Mouse (Mus musculus) kidney, embryonic 14.5 days (tissue): ENCODE measurements around the gene Col13a1. TPM values are rescaled to one million over a fixed set of nuclear protein-coding genes. Genes with fewer than 3 reads are reported as not detected.

Experiments
- ATAC-seq: fragments of 200-750 bp; cut with Nextera tagmentation; 2 replicates; pipeline ENCODE4 v1.8.0; 2017; ENCODE audit warnings: moderate number of reproducible peaks, mild to moderate bottlenecking, moderate TSS enrichment, moderate library complexity; ENCODE audit not compliant: low FRiP score, low TSS enrichment
- H3K27ac ChIP-seq: fragments of 300-500 bp; sonication (generic); 2 replicates; pipeline ENCODE4 v1.5.1; 2014; ENCODE audit warnings: low read depth, mild to moderate bottlenecking, low read length, moderate library complexity, mixed read lengths
- H3K27me3 ChIP-seq: fragments of 300-500 bp; sonication (generic); 2 replicates; pipeline ENCODE4 v1.6.1; 2014; ENCODE audit warnings: mild to moderate bottlenecking, low read length; ENCODE audit not compliant: control insufficient read depth, insufficient read depth
- H3K36me3 ChIP-seq: fragments of 300-500 bp; sonication (generic); 2 replicates; pipeline ENCODE4 v1.6.1; 2014; ENCODE audit warnings: low read length, mixed read lengths; ENCODE audit not compliant: control insufficient read depth, insufficient read depth
- H3K4me1 ChIP-seq: fragments of 300-500 bp; sonication (generic); 2 replicates; pipeline ENCODE4 v1.6.1; 2014; ENCODE audit warnings: low read length, mixed read lengths; ENCODE audit not compliant: control insufficient read depth, insufficient read depth
- H3K4me2 ChIP-seq: fragments of 300-500 bp; sonication (generic); replicated peaks from 2 replicates; pipeline ENCODE4 v1.6.1; 2014; ENCODE audit warnings: low read depth, mild to moderate bottlenecking, low read length
- H3K4me3 ChIP-seq: fragments of 300-500 bp; sonication (generic); 2 replicates; pipeline ENCODE4 v1.5.1; 2014; ENCODE audit warnings: mild to moderate bottlenecking, low read length
- H3K9ac ChIP-seq: fragments of 300-500 bp; sonication (generic); 2 replicates; pipeline ENCODE4 v1.6.1; 2014; ENCODE audit warnings: low read depth, mild to moderate bottlenecking, low read length, moderate library complexity
- H3K9me3 ChIP-seq: fragments of 300-500 bp; sonication (generic); 2 replicates; pipeline ENCODE4 v1.6.1; 2016; ENCODE audit warnings: low read length; ENCODE audit not compliant: control insufficient read depth
- WGBS: fragments of 180-500 bp; shearing (Covaris S2); extraction: QIAGEN DNeasy Blood & Tissue Kit; methylation state at CpG from one replicate; pipeline ENCODE4 v1.1.7; 2014; 5-methylcytosine and 5-hydroxymethylcytosine counted together
- polyA plus RNA-seq: library from polyadenylated mRNA; unstranded; fragments of >200 nt; fragmentation: Nextera tagmentation; extraction: Ambion mirVana; gene quantifications from 2 replicates; pipeline ENCODE4 v1.2.1, GENCODE M21; 2014

The Col13a1 gene
- polyA plus RNA-seq, 1 experiment from 2014 or later: 4.7 TPM

- no peak for ATAC-seq
- Histone ChIP-seq H3K36me3 (no peaks in the 10 kb centered on the region), H3K4me3 (no peak overlapping the region), H3K4me2 (no peak overlapping the region), H3K9me3 (no peaks in the 10 kb centered on the region), H3K4me1 (no peaks in the 10 kb centered on the region), H3K9ac (no peak overlapping the region), H3K27me3 (no peaks in the 10 kb centered on the region), H3K27ac (no peak overlapping the region)
- WGBS: 57% methylated on average over 8 of the region's 8 CpGs
Observed at GRCm38 (mm10) chr10:61855139-61855675, 123.7 kb downstream of the Col13a1 start.

- Histone ChIP-seq H3K4me2 (no peak overlapping the region), H3K9ac (no peak overlapping the region), H3K27me3 (no peaks in the 10 kb centered on the region), H3K4me3 (no peak overlapping the region), H3K27ac (no peak overlapping the region), H3K4me1 (no peaks in the 10 kb centered on the region), H3K9me3 (no peaks in the 10 kb centered on the region), H3K36me3 (no peaks in the 10 kb centered on the region)
- no peak for ATAC-seq
- 80% methylated on average over 8 of the region's 8 CpGs for WGBS
Observed at GRCm38 (mm10) chr10:61852824-61853223, 126.1 kb downstream of the Col13a1 start.

- Histone ChIP-seq H3K4me2 (no peak overlapping the region), H3K9ac (no peak overlapping the region), H3K4me3 (no peak overlapping the region), H3K27me3 (no peaks in the 10 kb centered on the region), H3K4me1 (no peaks in the 10 kb centered on the region), H3K36me3 (no peaks in the 10 kb centered on the region), H3K27ac (no peak overlapping the region; the same call in 1 of the 2 replicates), H3K9me3 (no peaks in the 10 kb centered on the region)
- ATAC-seq: no peak
- 62% methylated on average over 6 of the region's 6 CpGs for WGBS
Observed at GRCm38 (mm10) chr10:61848553-61848952, 130.4 kb downstream of the Col13a1 start.

- H3K27me3 ChIP-seq: no peaks in the 10 kb centered on the region
- H3K9ac ChIP-seq: no peak overlapping the region
- H3K4me1 ChIP-seq: no peaks in the 10 kb centered on the region
- H3K27ac ChIP-seq: no peak overlapping the region
- H3K9me3 ChIP-seq: no peaks in the 10 kb centered on the region
- H3K36me3 ChIP-seq: no peaks in the 10 kb centered on the region
- 82% methylated on average over 4 of the region's 4 CpGs for WGBS
- ATAC-seq: no peak
- H3K4me3 ChIP-seq: no peak overlapping the region
- no peak overlapping the region for H3K4me2 ChIP-seq
Observed at GRCm38 (mm10) chr10:61845476-61845875, 133.4 kb downstream of the Col13a1 start.

GRCm38 (mm10) chr10:61844475-61844874, 134.4 kb downstream of the Col13a1 start:
- no peak overlapping the region for H3K4me3 ChIP-seq
- WGBS: 74% methylated on average over 7 of the region's 7 CpGs
- no peaks in the 10 kb centered on the region for H3K9me3 ChIP-seq
- H3K27ac ChIP-seq: no peak overlapping the region
- ATAC-seq: no peak
- H3K4me2 ChIP-seq: no peak overlapping the region
- no peaks in the 10 kb centered on the region for H3K4me1 ChIP-seq
- H3K36me3 ChIP-seq: no peaks in the 10 kb centered on the region
- no peak overlapping the region for H3K9ac ChIP-seq
- no peaks in the 10 kb centered on the region; the same call in 1 of the 2 replicates for H3K27me3 ChIP-seq

GRCm38 (mm10) chr10:61842261-61842660, 136.6 kb downstream of the Col13a1 start:
- no peak overlapping the region for H3K4me2 ChIP-seq
- H3K9me3 ChIP-seq: no peaks in the 10 kb centered on the region
- no peak overlapping the region for H3K27ac ChIP-seq
- no peak overlapping the region for H3K9ac ChIP-seq
- no peak for ATAC-seq
- no peak overlapping the region for H3K4me3 ChIP-seq
- H3K4me1 ChIP-seq: no peaks in the 10 kb centered on the region
- no peaks in the 10 kb centered on the region for H3K36me3 ChIP-seq
- 91% methylated on average over 12 of the region's 12 CpGs for WGBS
- H3K27me3 ChIP-seq: no peaks in the 10 kb centered on the region; the same call in 1 of the 2 replicates

GRCm38 (mm10) chr10:61839326-61839725, 139.6 kb downstream of the Col13a1 start:
- no peak overlapping the region for H3K4me3 ChIP-seq
- no peak overlapping the region for H3K4me2 ChIP-seq
- H3K36me3 ChIP-seq: no peaks in the 10 kb centered on the region
- H3K27me3 ChIP-seq: no peaks in the 10 kb centered on the region; the same call in 1 of the 2 replicates
- ATAC-seq: 0 out of 2 replicates have a peak, but pooled peaks have one; percentile 22
- H3K27ac ChIP-seq: no peak overlapping the region
- WGBS: 84% methylated on average over 9 of the region's 9 CpGs
- no peaks in the 10 kb centered on the region for H3K4me1 ChIP-seq
- no peaks in the 10 kb centered on the region for H3K9me3 ChIP-seq
- H3K9ac ChIP-seq: no peak overlapping the region

GRCm38 (mm10) chr10:61838769-61839168, 140.1 kb downstream of the Col13a1 start:
- Histone ChIP-seq H3K9ac (no peak overlapping the region), H3K27ac (no peak overlapping the region), H3K9me3 (no peaks in the 10 kb centered on the region), H3K4me1 (no peaks in the 10 kb centered on the region), H3K4me2 (no peak overlapping the region), H3K27me3 (no peaks in the 10 kb centered on the region; the same call in 1 of the 2 replicates), H3K4me3 (no peak overlapping the region), H3K36me3 (no peaks in the 10 kb centered on the region)
- ATAC-seq: 0 out of 2 replicates have a peak, but pooled peaks have one; percentile 74
- WGBS: 2% methylated on average over 6 of the region's 6 CpGs

- H3K27ac ChIP-seq: no peak overlapping the region
Observed at GRCm38 (mm10) chr10:61837286-61837685, 141.6 kb downstream of the Col13a1 start.

More at GRCm38 (mm10) chr10:61837286-61837685, 141.6 kb downstream of the Col13a1 start:
- no peaks in the 10 kb centered on the region for H3K4me1 ChIP-seq
- H3K9ac ChIP-seq: no peak overlapping the region
- no peaks in the 10 kb centered on the region for H3K9me3 ChIP-seq
- no peak overlapping the region for H3K4me3 ChIP-seq
- WGBS: 75% methylated on average over 8 of the region's 8 CpGs
- no peaks in the 10 kb centered on the region; the same call in 1 of the 2 replicates for H3K27me3 ChIP-seq
- H3K4me2 ChIP-seq: no peak overlapping the region
- no peak for ATAC-seq
- no peaks in the 10 kb centered on the region for H3K36me3 ChIP-seq
